Mouse (Mus musculus): ENCODE measurements around the gene Pik3c2a.
A peak's percentile ranks its signal among the peaks of the same experiment; 100 is the strongest.

Pik3c2a gene

GRCm38 (mm10) chr7:116443004-116443696 lies at the start of gene Pik3c2a:
TSS of gene Pik3c2a (minus strand) at chr7:116443449.
- peak; percentile 97 for DNase-seq

GRCm38 (mm10) chr7:116491113-116491512 lies 47.9 kb upstream of the Pik3c2a start:
- DNase-seq, result no peak

GRCm38 (mm10) chr7:116485062-116485601 lies 41.9 kb upstream of the Pik3c2a start:
- no peak for DNase-seq

GRCm38 (mm10) chr7:116484213-116484612 lies 41.0 kb upstream of the Pik3c2a start:
- DNase-seq, result no peak

- no peak for DNase-seq
Observed at GRCm38 (mm10) chr7:116483782-116484181, 40.5 kb upstream of the Pik3c2a start.

- no peak for DNase-seq
Observed at GRCm38 (mm10) chr7:116483106-116483505, 39.9 kb upstream of the Pik3c2a start.

GRCm38 (mm10) chr7:116476264-116476663 lies 33.0 kb upstream of the Pik3c2a start:
- no peak for DNase-seq

GRCm38 (mm10) chr7:116475836-116476235 lies 32.6 kb upstream of the Pik3c2a start:
- no peak for DNase-seq

GRCm38 (mm10) chr7:116462114-116462513 lies 18.9 kb upstream of the Pik3c2a start:
- peak; percentile 19 for DNase-seq

GRCm38 (mm10) chr7:116458985-116459441 lies 15.8 kb upstream of the Pik3c2a start:
- peak; percentile 51 for DNase-seq

GRCm38 (mm10) chr7:116457391-116457790 lies 14.1 kb upstream of the Pik3c2a start:
- peak; percentile 25 for DNase-seq

GRCm38 (mm10) chr7:116456964-116457363 lies 13.7 kb upstream of the Pik3c2a start:
- no peak for DNase-seq

GRCm38 (mm10) chr7:116446645-116447044 lies 3.4 kb upstream of the Pik3c2a start:
- no peak for DNase-seq

GRCm38 (mm10) chr7:116444326-116444809 lies 1.1 kb upstream of the Pik3c2a start:
- peak; percentile 44 for DNase-seq

- no peak for DNase-seq
Observed at GRCm38 (mm10) chr7:116443697-116444325, 562 bp upstream of the Pik3c2a start.

- no peak for DNase-seq
Observed at GRCm38 (mm10) chr7:116442226-116442625, 1.0 kb downstream of the Pik3c2a start.

GRCm38 (mm10) chr7:116441346-116441745 lies 1.9 kb downstream of the Pik3c2a start:
- no peak for DNase-seq

GRCm38 (mm10) chr7:116431661-116432060 lies 11.6 kb downstream of the Pik3c2a start:
- no peak for DNase-seq

GRCm38 (mm10) chr7:116430926-116431325 lies 12.3 kb downstream of the Pik3c2a start:
- no peak for DNase-seq

- DNase-seq, result no peak
Observed at GRCm38 (mm10) chr7:116427206-116427605, 16.0 kb downstream of the Pik3c2a start.

- DNase-seq, result no peak
Observed at GRCm38 (mm10) chr7:116425771-116426170, 17.5 kb downstream of the Pik3c2a start.

GRCm38 (mm10) chr7:116421081-116421480 lies 22.2 kb downstream of the Pik3c2a start:
- DNase-seq, result no peak

GRCm38 (mm10) chr7:116409438-116409837 lies 33.8 kb downstream of the Pik3c2a start:
- DNase-seq, result no peak

- DNase-seq, result no peak
Observed at GRCm38 (mm10) chr7:116392329-116392728, 50.9 kb downstream of the Pik3c2a start.
